Mouse (Mus musculus) ovary, postnatal 36 days (tissue): ENCODE measurements at regions not wholly inside any gene's neighbourhood (a gene's known extent, or its start where the extent isn't known, plus 50 kb on each side); places are given as distances from the start of the nearest gene placed in this dataset.

Experiments
- DNase-seq: peaks from one replicate; pipeline ENCODE4 v3.0.0; 2022; ENCODE audit warnings: low spot score, mixed read lengths

DNA sequence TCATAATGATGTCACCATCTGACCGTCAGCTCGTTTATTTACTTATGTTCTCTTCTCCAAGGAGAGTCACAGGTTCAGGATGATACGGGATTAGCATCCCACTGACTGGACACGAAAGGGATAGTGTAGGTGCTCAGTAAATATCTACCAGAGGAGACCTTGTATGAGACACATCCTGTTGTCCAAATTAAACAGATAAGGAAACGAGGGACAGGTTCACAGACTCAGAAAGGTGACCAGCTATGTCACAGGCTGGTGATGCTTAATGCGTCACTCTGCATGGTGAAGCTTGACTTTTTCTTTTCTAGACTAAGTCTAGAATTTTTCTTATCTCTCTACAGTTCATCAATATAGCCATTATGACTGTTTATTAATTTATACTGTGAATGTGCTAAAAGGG, 235.2 kb upstream of the Sall1 start:
- no peak for DNase-seq

DNA sequence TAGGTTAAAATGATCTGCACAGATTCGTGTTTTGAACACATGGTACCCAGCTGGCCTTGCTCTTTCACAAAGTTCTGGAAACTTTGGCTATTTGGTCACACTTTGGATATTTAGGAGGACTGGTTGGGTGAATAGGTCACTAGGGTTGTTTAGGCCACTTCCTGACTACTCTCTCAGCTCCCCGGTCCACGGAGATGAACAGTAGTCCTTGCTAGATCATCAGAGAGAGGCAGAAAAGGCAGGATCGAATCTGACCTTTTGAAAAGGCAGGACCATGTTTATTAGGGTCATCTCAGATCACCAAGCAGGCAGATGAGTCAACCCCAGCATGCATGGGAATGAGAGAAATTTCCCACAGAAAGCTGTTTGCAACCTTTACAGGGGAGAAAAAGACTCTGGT, 229.3 kb upstream of the Sall1 start:
- DNase-seq, result no peak

DNA sequence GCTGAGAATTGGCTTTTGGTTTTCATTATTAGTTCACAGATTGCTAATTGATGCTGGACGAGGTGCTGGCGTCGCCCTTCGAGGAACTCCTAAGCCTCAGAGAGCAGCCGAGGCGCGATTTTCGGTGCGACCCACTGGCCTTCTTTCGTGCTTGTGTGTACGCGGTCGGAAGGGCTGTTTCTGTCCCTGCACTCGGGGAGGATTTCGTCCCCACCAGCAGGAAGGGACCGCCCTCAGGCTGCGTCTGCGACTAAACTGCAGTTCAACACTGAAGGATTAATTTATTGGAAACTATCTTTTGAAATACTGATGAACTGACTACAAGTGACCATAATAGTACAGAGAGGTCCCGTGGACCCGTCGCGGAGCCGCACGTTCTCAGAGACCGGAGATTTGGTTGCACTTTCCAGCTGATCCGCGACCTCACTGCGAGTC, 228.4 kb upstream of the Sall1 start:
- DNase-seq, result peak; percentile 11

DNA sequence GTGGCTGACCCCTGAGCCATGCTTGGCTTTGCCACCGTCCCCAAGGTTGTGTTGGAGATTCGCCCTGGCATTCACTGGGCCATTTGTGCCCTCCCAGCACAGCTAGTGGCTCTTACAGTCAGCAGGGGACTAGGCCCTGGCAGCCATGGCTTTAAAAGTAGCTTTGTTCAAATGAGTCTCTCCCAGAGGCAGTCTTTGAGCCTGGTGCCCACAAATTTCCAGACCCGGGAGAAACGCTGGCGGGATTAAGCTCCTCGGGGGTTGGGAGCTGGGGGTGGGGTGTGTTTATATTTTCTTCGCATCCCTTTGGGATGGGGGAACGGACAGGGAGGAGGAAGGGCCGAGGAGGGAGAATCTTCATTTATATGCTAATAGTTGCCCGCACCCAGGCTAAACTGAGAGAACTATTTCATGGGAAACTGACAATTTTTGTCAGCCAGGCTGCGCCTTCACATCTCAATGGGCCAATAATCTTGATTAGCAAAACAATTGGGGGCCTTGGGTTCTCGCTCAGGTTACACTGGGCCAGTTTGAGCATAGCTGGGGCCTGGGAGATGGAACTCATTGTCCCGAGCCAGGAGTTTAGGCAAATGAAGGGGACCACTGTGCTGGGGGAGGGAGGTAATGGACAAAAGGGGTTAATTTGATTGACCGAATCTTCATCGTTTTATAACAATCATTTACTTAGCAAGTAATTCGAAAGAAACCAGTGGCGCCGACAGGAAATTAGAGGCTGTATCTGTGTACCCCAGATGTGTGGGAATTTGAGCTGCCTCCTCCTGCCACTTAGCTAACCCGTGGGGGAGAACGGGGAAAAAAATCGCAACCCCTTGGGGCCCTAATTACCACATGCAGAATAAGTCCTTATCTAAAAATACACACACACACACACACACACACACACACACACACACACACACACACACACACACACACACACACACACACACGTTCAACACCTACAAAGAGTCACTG, 227.7 kb upstream of the Sall1 start:
- no peak for DNase-seq

DNA sequence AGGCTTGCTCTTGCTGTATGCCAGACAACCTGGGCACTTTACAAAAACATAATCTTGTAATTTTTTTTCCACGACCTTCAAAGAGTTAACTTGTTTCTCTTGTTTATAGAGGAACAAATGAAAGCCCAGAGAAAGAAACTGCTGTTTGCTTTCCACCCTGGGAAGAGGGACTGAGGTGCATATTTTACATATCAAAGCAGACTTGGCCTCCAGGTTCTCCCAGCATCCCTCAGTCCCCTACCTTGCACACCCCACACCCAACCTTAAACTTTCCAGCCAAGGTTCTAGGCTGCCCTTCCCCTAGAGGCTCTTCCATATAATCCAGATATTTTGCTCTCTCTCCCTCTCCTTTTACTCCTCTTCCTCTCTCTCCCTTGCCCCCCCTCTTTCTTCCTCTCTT, 226.0 kb upstream of the Sall1 start:
- DNase-seq, result no peak

DNA sequence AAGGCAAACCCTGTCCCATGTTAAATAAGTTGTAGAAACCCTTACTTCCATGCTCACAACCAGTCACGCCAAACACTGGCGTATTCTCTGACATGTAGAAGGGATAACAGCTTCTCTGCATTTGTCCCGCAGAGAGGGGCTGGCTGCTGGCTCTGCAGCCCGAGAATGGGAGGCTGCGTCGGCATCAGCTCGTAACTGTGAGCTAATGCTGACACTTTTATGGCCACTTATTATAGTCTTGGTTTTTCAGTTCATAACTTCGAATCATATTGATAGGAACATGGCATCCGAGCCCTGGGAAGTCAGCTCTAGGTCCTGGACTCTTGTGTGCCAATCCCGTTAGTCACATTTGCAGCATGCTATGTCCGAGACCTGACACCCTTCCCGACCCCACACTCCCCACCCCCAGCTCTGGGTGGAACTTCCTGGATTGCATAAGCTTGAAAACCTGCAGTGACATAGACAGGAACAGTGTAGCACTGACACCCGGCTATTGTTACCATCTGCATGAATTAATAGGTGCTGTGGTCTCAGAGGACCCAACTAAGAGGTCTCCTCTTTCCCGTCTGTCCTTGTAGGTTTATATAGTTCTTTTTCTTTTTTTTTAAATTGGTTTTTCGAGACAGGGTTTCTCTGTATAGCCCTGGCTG, 217.3 kb upstream of the Sall1 start:
- no peak for DNase-seq

DNA sequence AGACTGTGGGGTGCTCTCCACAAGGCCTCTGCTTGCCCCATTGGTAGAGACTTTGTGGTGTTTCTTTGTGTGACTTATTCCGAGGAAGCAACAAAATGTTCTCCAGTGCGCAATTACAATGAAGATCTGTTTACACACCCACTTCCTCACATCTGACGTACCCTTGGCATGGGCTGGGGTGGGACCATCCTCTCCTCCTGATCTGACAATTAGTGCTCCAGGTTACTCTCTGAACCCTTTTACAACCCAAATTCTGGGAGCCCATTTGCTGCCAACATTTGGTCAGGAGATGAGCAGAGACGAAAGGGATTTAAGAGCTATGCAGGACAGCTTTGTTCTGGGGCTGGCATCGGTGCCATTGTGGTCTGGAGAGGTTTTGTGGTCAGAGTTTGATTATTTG, 215.9 kb upstream of the Sall1 start:
- DNase-seq, result no peak

DNA sequence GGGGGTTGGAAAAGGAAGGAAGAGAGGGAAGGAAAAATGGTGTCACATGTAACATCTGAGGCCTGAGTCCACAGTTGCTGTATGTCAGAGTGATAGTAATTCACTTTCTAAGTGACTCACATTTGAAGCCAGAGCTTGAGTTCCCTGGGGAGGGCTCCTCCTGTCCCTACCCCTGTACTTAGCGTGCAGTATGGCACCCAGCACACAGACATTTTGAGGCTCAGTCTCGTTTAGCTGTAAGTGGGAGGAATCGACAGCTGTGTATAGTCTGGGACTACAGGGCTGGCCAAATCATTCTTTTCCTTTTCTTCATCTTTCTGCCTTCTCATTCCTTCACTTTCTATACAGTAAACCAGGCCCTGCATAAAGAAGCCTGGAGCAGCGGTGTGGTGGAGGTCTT, 202.4 kb upstream of the Sall1 start:
- no peak for DNase-seq

DNA sequence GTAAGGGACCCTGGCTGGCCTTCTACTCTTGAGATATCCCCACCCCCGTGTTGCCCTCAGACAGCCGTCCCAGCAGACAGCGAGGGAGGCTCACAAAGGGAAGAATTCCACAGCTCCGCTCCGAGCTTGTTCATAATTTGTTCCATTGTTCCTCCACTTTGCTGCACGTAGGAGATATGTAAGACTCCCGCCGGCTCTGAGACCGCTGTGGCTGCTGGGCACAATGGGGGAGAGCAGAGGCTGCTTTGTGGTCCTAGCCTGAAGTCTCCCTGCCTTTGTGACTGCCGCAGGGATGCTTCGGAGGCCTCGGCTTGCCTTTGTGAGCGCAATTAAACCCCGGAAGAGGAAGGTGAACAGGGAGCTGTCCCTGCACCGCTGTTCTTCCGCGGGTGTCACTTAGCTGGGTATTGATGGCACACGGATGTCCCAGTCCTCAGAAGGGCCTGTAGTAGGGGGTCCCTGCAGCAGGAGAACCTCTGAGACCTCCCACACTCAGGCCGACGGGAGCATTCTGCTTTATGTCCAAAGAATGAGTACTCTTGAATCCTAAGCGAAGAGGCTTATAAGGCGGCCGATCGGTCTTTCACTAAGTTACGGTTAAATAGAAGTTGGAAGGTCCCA, 201.3 kb upstream of the Sall1 start:
- DNase-seq, result no peak

DNA sequence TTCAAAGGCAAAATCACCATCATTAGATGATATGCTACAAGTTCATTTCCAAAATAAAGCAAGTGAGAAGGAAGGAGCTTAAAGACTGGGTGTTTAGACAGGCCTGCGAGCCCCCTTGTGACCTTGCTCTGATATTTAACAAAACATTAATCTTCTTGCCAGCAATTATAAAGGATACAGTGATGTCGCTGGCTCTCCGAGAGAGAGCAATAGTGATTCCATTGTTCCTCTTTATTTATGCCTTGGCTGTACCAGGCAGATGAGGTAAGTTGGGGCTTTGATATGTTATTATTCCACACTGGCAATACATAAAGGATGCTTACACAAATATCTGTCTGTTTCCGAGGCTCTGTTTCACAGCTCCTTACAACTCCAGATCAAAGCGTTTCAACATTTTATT, 197.7 kb upstream of the Sall1 start:
- no peak for DNase-seq

DNA sequence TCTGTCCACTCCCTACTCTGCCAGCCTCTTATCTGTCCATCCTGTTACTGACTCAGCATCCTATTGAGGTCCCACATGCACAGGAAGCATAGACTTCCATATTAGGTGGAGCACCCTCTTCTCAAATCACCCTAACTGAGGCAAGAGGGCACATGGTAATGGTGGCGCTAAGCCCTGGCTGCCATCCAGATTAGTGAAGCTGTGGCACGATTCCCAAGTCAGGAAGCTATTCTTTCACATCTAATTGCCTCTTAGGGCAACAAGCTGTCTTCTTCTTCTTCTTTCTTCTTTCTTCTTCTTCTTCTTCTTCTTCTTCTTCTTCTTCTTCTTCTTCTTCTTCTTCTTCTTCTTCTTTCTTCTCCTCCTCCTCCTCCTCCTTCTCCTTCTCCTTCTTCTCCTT, 195.7 kb upstream of the Sall1 start:
- no peak for DNase-seq

DNA sequence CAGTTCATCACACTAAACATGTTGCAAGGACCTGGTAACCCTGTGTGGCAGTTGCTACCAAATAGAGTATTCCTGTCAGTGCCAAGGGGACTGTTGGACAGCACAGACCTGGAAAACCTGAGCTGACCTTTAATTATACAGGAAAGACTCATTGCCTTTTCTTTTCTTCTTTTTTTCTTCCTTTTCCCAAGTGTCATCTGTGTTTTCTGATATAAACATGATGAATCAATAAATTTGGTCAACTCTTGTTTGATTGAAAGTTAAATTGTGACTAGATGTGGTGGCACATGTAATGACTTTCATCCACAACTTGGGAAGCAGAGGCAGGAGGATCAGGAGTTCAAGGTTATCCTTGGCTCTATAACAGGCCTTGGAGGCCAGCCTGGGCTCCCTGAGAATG, 190.1 kb upstream of the Sall1 start:
- DNase-seq, result no peak

DNA sequence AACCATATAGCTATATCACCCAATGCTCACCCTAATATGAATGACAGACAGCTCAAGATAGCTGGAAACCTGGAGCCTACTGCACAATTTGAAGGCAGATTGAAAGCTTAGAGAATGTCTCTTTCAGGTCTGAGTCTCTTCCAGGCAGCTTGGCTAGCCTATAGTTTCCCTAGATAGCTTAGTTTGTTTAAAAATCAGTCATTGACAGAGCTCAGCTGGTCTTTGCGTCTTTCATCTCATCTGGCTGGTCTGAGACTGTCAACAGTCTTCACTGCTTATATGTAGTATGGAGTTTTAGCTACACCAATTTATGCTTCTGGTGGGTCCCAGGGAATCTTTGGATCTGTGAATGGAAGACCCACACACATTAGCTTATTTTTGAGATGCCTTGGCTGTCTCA, 188.4 kb upstream of the Sall1 start:
- no peak for DNase-seq

DNA sequence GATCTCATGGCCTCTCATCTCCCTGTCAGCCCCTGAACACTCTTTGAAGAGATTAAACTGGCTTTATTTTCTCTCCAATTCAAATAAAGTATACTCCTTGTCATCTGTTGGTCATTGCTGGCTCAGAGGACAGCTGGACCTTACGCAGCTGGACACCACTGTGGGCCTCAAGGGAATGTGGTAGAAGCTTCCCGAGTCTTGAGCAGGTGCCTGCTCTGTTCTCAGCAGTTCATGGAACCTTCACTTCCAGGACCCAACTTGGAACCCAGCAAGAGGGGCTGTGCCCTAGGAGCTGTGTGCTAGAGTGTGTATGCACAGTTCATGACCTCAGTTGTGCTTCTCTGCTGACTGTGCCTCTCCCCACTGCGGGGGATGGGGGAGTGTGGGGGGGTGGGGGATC, 185.2 kb upstream of the Sall1 start:
- no peak for DNase-seq

DNA sequence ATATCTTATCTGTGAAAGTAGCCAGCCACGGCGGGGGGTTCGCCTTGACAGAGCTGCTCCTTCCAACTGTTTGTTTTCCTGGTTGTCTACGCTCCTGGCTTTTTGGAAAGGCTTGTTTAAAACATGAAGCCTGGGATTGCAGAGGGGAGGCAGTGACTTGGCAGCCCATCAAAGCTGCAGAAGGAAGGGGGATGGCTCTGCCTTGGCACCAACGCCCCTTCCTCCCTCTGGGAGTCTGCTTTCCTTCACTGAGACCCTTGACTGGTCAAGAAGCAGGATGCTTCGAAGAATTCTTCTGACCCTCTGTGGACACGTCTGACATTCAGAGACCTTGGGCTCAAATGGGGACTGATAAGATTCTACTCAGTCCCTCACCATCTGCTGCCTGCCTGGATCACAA, 176.9 kb upstream of the Sall1 start:
- DNase-seq, result peak; percentile 10

DNA sequence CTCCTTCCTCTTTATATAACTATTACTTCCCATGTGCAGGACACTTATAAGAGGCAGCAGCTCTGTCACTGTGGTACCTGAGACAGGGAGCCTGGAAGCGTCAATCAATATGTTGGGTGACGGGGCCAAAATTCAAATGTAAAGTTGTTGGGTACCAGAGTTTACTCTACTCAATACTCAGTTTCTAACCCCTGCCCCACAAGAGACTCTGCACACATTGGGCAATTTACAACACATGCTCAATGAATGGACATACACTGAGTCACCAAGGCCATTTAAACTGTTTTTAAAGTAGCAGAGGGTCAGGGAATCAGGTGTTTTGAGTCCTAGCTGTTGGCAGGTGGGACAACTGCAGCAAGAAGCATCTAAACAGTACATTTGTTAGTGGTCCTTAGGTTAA, 176.4 kb upstream of the Sall1 start:
- DNase-seq, result no peak

DNA sequence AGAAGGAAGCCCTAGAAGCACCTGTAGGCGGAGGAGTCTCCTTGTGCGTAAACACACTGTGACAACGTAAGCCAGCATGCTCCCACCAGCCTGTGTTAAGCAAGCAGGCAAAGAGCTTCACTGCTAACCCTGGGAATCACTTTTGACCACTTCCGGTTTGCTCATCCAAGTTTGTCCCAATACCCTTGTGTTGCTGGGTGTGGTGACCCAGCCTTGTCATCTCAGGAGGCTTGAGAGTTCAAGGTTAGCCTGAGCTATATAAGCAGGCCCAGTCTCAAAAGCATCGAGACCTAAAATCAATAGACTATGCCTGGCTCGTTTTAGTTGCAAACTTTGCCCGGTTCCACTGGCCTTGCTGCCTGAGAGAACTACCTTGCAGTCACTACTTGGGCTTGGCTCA, 175.2 kb upstream of the Sall1 start:
- DNase-seq, result no peak

DNA sequence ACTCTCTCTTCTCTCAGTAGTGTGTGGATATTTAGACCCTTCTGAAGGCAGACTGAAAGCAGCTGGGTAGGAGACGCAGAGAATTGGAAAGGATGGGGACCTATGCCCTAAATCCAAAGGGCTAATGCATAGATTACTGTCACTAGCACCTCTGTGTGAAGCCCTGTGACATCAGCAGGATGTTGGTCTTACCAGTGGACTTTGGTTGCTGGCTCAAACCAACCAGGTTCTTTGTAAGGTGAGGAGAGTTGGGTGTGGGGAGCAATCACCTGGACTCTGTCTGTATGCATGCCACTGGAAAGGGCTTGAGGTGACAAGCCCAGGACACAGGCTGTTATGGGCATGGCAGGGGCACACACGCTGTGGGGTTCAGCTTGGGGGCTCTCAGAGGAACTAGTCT, 173.7 kb upstream of the Sall1 start:
- no peak for DNase-seq

DNA sequence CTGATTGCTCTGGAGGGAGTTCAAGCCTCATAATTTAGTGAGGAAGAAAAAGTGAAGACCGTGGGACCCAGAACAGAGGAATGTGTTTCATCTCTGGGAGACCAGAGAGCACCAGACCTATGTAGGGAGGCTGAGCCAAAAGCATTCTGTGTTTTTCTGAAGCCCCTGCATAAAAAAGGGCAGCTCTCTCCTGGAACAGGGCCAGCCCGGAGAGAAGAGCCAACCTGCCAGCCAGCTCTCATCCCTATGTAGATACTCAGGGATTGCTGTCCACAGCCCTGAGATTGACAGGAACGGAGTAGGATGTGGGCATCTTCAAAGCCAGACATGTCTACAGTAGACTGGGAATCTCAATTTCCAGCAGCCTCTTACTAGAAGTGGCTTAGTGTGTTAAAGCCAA, 168.0 kb upstream of the Sall1 start:
- DNase-seq, result no peak

DNA sequence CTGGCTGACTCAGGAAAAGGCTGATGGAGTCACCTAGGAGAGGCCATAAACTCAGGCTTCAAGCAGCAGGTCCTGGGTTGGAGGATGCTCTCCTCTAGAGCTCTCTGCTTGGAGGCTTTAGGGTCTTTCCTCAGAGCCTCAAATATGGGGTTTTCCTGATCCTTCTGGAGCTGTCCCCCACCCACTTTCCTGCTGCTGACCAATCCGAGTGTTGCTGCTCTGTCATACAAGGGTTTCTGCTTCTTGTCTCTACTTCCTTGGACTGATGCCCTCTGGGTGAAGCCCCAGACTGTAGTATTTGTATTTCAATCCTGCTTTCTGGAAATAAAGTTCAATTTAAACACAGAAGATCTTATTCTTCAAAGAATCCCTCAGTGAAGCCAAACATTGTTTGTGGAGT, 166.7 kb upstream of the Sall1 start:
- no peak for DNase-seq

DNA sequence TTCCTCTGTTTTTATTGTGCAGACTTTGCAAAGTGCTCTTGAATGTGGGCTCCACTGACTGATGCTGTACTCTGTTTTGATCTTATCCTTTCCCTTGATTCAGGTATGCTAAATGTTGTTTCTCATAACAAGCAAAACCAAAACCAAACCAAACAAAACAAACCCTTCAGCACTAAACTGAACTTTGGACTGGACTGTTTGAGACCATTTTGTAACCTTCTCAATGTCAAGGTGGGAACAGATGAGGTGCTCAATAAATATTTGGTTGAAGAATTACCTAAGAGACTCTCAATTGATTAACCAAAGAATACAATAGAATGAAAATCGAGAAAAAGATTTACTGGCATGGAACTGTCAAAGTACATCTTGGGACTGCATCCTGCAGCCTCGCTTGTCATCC, 163.9 kb upstream of the Sall1 start:
- no peak for DNase-seq

DNA sequence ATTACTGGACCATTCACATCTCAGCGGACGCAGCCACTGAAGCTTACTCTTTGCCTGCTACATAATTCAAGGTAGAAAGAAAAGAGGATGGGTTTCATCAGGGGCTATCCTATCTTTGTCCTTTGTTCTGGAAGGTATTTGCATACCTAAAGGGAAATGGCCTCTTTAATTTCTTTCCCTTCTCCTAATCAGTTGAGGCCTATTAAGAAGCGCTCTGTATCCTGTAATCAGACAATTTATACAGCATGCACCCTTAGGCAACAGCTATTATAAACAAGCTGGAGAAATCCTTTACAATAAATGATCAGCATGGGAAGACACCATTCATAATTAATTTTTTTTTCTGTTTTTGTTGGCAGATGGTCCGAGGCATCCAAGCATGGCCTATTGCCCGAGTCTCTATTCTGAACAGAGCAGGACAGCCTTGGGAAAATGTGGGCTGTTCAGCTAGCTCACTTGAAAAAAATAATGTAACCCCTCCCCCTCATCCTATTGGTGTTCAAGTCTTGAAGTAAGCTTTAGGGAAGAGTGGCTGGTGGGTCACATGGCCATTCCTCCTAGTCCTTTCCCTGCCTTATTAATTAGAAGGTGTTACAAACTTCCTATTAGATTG, 158.6 kb upstream of the Sall1 start:
- DNase-seq, result no peak

DNA sequence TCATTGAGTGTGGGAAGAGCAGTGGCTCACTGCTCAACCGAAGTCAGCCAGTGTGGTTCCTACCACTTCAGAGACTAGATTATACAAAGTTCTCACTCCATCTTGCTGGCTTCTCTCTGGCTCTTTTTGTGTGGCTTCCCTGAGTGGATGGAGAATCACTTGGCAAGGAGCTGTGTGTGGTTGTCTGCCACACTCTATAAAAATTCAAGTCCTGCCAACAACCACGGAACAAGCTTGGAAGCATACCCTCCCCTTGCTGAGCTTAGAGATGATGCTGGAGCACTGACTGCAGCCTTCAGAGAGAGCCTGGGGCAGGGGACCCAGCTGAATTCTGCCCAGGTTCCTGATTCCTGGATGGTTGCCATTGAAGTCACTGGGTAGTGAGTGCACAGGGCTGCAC, 156.3 kb upstream of the Sall1 start:
- no peak for DNase-seq
